Mouse (Mus musculus) kidney, adult 2 months (tissue): ENCODE measurements around the gene Arhgef15. TPM values are rescaled to one million over a fixed set of nuclear protein-coding genes. Genes with fewer than 3 reads are reported as not detected.
A peak's percentile ranks its signal among the peaks of the same experiment; 100 is the strongest.

Experiments used
- DNase-seq: peaks from one replicate; pipeline ENCODE4 v3.0.0; 2021
- H3K27ac ChIP-seq: fragments of 200-500 bp; 2 replicates; pipeline ENCODE4 v1.5.1; 2012; ENCODE audit warnings: low read depth, low read length, control low read depth, inconsistent platforms; ENCODE audit not compliant: insufficient read depth
- H3K27me3 ChIP-seq: fragments of 200-500 bp; replicated peaks from 2 replicates; pipeline ENCODE4 v1.6.1; 2012; ENCODE audit warnings: mild to moderate bottlenecking, moderate library complexity, low read length, inconsistent platforms; ENCODE audit not compliant: control insufficient read depth, insufficient read depth
- H3K36me3 ChIP-seq: fragments of 200-500 bp; 2 replicates; pipeline ENCODE4 v1.6.1; 2012; ENCODE audit warnings: mild to moderate bottlenecking, moderate library complexity, low read length, inconsistent platforms; ENCODE audit not compliant: control insufficient read depth, insufficient read depth
- H3K4me1 ChIP-seq: fragments of 200-500 bp; 2 replicates; pipeline ENCODE4 v1.6.1; 2011; ENCODE audit warnings: low read length; ENCODE audit not compliant: control insufficient read depth, insufficient read depth
- H3K4me3 ChIP-seq: fragments of 200-500 bp; 2 replicates; pipeline ENCODE4 v1.5.1; 2011; ENCODE audit warnings: mild to moderate bottlenecking, low read depth, low read length, control low read depth; ENCODE audit not compliant: insufficient read depth
- CTCF ChIP-seq: fragments of 200-500 bp; conservative IDR thresholded peaks from 2 replicates; pipeline ENCODE4 v1.5.1; 2011; ENCODE audit warnings: low read depth, mild to moderate bottlenecking, control low read depth, low read length, moderate library complexity, mixed read lengths; ENCODE audit not compliant: insufficient read depth, insufficient read length
- POLR2A ChIP-seq: fragments of 200-500 bp; IDR thresholded peaks from one replicate; pipeline ENCODE4 v1.6.1; 2011; ENCODE audit warnings: low read depth, low read length, control low read depth
- WGBS: fragments of 180-500 bp; shearing (Covaris S2); methylation state at CpG from one replicate; pipeline ENCODE4 v1.1.7; 2018; 5-methylcytosine and 5-hydroxymethylcytosine counted together
- polyA plus RNA-seq: library from polyadenylated mRNA; depleted of rRNA; stranded (reverse); fragments of >200 nt; gene quantifications from 2 replicates; pipeline ENCODE4 v1.2.3, GENCODE M21; 2012

Arhgef15 gene
- polyA plus RNA-seq, 1 experiment: 38.2 TPM

DNA sequence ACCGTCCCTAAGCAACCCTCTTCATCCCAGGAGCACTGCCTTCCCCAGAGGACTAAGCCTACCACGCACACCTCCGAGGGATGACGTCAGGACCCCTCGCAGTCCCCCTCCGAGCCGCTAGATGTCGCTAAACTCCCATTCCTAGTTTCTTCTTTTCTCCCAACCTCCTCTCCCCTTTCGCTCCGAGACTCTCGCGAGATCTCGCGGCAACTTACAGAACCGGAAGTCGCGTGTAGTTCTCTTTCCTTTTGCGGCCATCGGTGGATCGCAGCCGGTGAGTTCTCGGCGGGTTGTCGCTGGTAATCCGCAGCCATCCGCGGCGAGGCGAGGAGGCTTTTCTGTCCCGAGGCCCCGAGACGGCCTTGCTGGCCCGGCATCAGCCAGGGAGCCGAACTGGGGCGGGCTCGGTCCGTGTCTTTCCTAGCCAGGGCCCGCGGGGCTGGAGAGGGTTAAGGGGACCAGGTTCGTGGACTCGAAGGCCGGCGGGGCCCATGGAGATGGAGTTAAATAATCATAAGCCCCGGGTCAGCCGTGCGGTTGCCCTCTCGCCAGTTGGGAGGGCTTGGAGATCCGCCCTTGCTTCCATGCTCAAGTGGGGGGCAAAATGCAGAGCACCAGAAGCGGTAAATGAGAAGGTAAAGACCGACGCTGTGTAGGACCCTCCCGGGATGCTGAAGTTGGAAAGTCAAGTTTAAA, 55.8 kb downstream of the Arhgef15 start, which contains the start of gene Rpl26:
Gene Rpl26 (plus strand): TSS at position 233 of the 696 bp plus-strand sequence.
- H3K4me1 ChIP-seq: no peaks in the 10 kb centered on the region
- peak within 1 kb of the TSS; percentile 98 for H3K4me3 ChIP-seq
- peaks cover 11% of the 10 kb centered on the region for H3K36me3 ChIP-seq
- TF ChIP-seq POLR2A: peak; percentile 73
- TF ChIP-seq CTCF: peak; percentile 97; the same call in 1 of the 2 replicates
- peak within 1 kb of the TSS; percentile 83 for H3K27ac ChIP-seq
- under 1% methylated on average over 52 of the region's 52 CpGs for WGBS
- H3K27me3 ChIP-seq: no peaks in the 10 kb centered on the region
- DNase-seq: peak; percentile 99

DNA sequence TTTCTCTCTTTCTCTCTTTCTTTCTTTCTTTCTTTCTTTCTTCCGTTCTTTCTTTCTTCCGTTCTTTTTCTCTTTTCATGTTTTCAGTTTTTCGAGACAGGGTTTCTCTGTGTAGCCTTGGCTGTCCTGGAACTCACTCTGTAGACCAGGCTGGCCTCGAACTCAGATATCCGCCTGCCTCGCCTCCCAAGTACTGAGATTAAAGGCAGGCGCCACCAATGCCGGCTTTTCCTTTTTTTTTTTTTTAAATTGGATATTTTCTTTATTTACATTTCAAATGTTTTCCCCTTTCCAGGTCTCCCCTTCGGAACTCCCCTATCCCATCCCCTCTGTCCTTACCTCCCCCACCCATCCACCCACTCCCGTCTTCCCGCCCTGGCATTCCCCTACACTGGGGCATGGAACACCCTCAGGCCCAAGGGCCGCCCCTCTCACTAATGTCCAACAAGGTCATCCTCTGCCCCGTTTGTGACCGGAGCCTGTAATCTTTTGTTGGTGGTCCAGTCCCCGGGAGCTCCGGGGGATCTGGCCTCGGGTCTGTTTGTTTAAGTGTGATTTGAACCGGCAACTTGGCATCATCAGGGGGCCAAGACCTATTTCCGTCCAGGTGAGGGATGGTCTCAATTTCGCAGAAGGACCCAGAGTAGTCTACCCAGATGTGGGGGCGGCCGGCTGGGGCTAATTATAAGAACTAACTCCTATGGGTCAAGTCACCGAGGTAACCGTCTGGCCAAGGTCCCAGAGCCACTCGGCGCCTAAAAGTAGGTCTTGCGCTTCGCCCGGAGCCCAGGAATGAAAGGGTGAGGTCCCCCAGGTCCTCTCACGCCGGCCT, 56.5 kb downstream of the Arhgef15 start:
- H3K27ac ChIP-seq: no peak overlapping the region
- DNase-seq: no peak

DNA sequence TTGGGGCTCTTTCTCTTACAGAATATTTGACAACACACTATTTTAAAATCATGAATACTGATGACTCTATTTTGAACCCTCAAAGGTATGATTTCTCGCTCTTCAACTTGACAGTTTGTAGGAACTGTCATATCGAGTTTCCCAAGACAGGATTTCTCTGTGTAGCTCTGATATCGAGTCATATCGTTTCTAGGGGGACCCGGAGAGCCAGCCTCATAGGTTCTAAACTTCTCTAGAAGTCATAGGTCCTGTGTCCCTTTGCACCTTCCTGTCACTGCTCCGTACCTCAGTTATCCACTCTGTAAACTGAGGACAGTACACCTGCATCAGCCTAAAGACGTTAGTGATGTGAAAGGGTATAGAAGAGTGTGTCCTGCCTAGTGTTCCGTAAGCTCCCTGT, 57.5 kb downstream of the Arhgef15 start:
- TF ChIP-seq POLR2A (no peak), CTCF (no peak)
- WGBS: 79% methylated on average over 8 of the region's 8 CpGs
- no peaks in the 10 kb centered on the region for H3K27me3 ChIP-seq
- peaks cover 10% of the 10 kb centered on the region for H3K36me3 ChIP-seq
- no peak overlapping the region for H3K4me3 ChIP-seq
- H3K4me1 ChIP-seq: no peaks in the 10 kb centered on the region
- DNase-seq: no peak
- H3K27ac ChIP-seq: no peak overlapping the region

More for the DNA sequence above, 56.5 kb downstream of the Arhgef15 start:
- no peak for TF ChIP-seq POLR2A
- TF ChIP-seq CTCF: no peak
- WGBS: 28% methylated on average over 31 of the region's 31 CpGs
- Histone ChIP-seq H3K36me3 (peaks cover 11% of the 10 kb centered on the region), H3K27me3 (no peaks in the 10 kb centered on the region), H3K4me1 (no peaks in the 10 kb centered on the region), H3K4me3 (peak overlapping the region; percentile 49)

DNA sequence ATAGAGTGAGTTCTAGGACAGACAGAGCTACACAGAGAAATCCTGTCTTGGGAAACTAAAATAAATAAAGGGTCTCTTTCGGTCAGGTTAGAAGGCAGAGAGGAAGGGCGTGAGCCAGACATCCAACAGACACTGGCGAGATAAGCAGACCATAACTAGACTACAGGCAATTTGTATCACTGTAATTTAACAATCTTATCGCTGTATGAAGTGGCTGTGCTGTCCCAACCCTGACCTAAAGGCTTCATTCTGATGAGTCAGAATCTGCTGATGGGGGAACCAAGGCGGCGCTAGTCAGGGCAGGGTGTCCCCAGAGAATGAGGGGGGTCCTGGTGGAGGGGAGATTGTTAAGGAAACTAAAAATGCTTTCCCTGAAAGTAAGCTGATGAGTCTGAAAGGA, 58.5 kb downstream of the Arhgef15 start:
- no peaks in the 10 kb centered on the region for H3K27me3 ChIP-seq
- 87% methylated on average over 6 of the region's 6 CpGs for WGBS
- no peak for DNase-seq
- TF ChIP-seq POLR2A: no peak
- no peak for TF ChIP-seq CTCF
- H3K4me1 ChIP-seq: no peaks in the 10 kb centered on the region
- peaks cover 5% of the 10 kb centered on the region; the same call in 1 of the 2 replicates for H3K36me3 ChIP-seq
- no peak overlapping the region for H3K4me3 ChIP-seq
- no peak overlapping the region for H3K27ac ChIP-seq

DNA sequence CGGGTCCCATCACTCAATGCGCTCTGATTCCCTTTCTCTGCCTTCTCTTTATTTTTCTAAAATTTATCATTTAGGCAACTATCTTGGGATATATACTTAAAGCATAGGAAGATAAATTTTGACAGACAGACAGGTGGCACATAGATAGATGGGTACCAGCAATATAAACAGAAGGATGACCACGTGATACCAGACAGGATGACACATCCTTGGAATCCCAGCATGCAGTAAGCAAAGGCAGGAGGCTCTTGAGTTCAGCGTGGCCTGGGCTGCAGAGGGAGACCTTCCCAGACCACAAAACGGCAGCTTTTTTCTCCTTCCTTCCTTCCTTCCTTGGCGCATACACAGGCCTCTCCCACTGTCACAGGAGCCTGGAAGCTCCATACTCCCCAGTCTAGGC, 59.4 kb downstream of the Arhgef15 start:
- Histone ChIP-seq H3K27ac (no peak overlapping the region), H3K36me3 (no peaks in the 10 kb centered on the region), H3K27me3 (no peaks in the 10 kb centered on the region), H3K4me3 (no peak overlapping the region), H3K4me1 (no peaks in the 10 kb centered on the region)
- WGBS: 58% methylated on average over 6 of the region's 6 CpGs
- DNase-seq: no peak
- TF ChIP-seq CTCF: no peak
- no peak for TF ChIP-seq POLR2A

DNA sequence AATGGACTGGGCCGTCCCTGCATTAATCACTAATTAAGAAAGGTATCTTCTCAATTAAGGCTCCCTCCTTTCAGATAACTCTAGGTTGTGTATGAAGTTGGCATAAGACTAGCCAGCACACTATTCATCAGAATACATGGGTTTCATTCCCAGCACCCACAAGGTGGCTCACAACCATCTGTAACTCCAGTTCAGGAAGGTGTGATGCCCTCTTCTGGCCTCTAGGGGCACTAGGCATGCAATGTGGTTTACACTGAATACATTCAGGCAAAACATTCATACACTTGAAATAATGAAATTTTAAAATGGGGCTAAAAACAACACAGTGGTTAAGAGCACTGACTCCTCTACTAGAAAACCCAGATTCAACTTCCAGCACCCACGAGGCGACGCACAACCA, 60.2 kb downstream of the Arhgef15 start:
- 59% methylated on average over 4 of the region's 4 CpGs for WGBS
- H3K4me3 ChIP-seq: no peak overlapping the region
- no peak overlapping the region for H3K27ac ChIP-seq
- no peaks in the 10 kb centered on the region for H3K27me3 ChIP-seq
- DNase-seq: peak; percentile 69
- peak; percentile 77 for TF ChIP-seq CTCF
- no peak for TF ChIP-seq POLR2A
- no peaks in the 10 kb centered on the region for H3K4me1 ChIP-seq
- H3K36me3 ChIP-seq: no peaks in the 10 kb centered on the region

DNA sequence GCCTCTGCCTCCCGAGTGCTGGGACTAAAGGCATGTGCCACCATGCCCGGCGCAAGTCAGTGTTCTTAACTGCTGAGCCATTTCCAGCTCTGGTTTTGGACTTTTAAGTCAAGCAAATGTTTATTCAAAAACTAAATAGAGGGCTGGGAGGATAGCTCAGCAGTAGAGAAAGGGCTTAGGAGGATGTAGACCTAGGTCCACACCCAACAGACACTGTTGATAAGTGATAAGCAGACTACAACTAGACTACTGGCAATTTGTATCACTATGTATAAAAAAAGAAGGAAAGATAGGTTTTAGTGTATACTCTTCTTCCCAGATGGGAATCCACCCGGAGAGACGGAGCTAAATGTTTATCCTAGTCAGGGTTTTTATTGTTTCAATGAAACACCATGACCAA, 61.0 kb downstream of the Arhgef15 start:
- DNase-seq: no peak
- 94% methylated on average over 5 of the region's 5 CpGs for WGBS
- TF ChIP-seq CTCF (no peak), POLR2A (no peak)
- no peak overlapping the region for H3K27ac ChIP-seq
- H3K4me3 ChIP-seq: no peak overlapping the region
- H3K27me3 ChIP-seq: no peaks in the 10 kb centered on the region
- no peaks in the 10 kb centered on the region for H3K4me1 ChIP-seq
- no peaks in the 10 kb centered on the region for H3K36me3 ChIP-seq
